Mouse (Mus musculus) right cerebral cortex, postnatal 10 days (tissue): Measurements from ENCODE around the gene Adcy9.

ENCODE experiments used
- DNase-seq, 2 experiments: peaks; one replicate each; pipeline ENCODE4 v3.0.0; 2021; ENCODE audit warnings: low spot score in 2 of 2

Gene Adcy9

GRCm38 (mm10) chr16:4420298-4421054 is at the start of gene Adcy9:
Gene Adcy9, minus strand, starts transcription at chr16:4420498.
- DNase-seq = peak; percentile 93 to 95

- no peak for DNase-seq
Observed at GRCm38 (mm10) chr16:4469599-4470352, 49.5 kb upstream of the Adcy9 start.

- DNase-seq = no peak
Observed at GRCm38 (mm10) chr16:4464529-4465089, 44.3 kb upstream of the Adcy9 start.

- no peak for DNase-seq
Observed at GRCm38 (mm10) chr16:4457927-4458326, 37.6 kb upstream of the Adcy9 start.

GRCm38 (mm10) chr16:4456391-4456790 is 36.1 kb upstream of the Adcy9 start:
- DNase-seq = peak; percentile 65 to 80

GRCm38 (mm10) chr16:4455693-4456092 is 35.4 kb upstream of the Adcy9 start:
- DNase-seq = no peak

- peak in 1 of 2 experiments; percentile 40 for DNase-seq
Observed at GRCm38 (mm10) chr16:4454563-4454962, 34.3 kb upstream of the Adcy9 start.

GRCm38 (mm10) chr16:4449418-4449817 is 29.1 kb upstream of the Adcy9 start:
- no peak for DNase-seq

GRCm38 (mm10) chr16:4448235-4448634 is 27.9 kb upstream of the Adcy9 start:
- peak; percentile 39 to 55 for DNase-seq

- DNase-seq = no peak
Observed at GRCm38 (mm10) chr16:4446395-4446794, 26.1 kb upstream of the Adcy9 start.

- no peak for DNase-seq
Observed at GRCm38 (mm10) chr16:4444378-4444777, 24.1 kb upstream of the Adcy9 start.

GRCm38 (mm10) chr16:4439302-4440066 is 19.2 kb upstream of the Adcy9 start:
- DNase-seq = no peak

- no peak for DNase-seq
Observed at GRCm38 (mm10) chr16:4436738-4437137, 16.4 kb upstream of the Adcy9 start.

- DNase-seq = no peak
Observed at GRCm38 (mm10) chr16:4435371-4435770, 15.1 kb upstream of the Adcy9 start.

- DNase-seq = no peak
Observed at GRCm38 (mm10) chr16:4431841-4432240, 11.5 kb upstream of the Adcy9 start.

- no peak for DNase-seq
Observed at GRCm38 (mm10) chr16:4431013-4431412, 10.7 kb upstream of the Adcy9 start.

GRCm38 (mm10) chr16:4430232-4430631 is 9.9 kb upstream of the Adcy9 start:
- DNase-seq = no peak

- DNase-seq = no peak
Observed at GRCm38 (mm10) chr16:4425658-4426234, 5.4 kb upstream of the Adcy9 start.

GRCm38 (mm10) chr16:4423613-4424012 is 3.3 kb upstream of the Adcy9 start:
- no peak for DNase-seq

- no peak for DNase-seq
Observed at GRCm38 (mm10) chr16:4422991-4423390, 2.7 kb upstream of the Adcy9 start.

GRCm38 (mm10) chr16:4419546-4420297 is 576 bp downstream of the Adcy9 start:
- peak; percentile 59 to 61 for DNase-seq
